Mouse (Mus musculus) heart, embryonic 16.5 days (tissue): ENCODE data around the gene Psg26. TPM values are rescaled to one million over a fixed set of nuclear protein-coding genes. Genes with fewer than 3 reads are reported as not detected.
"Not testable (repeated sequence)": the region's sequence is repeated elsewhere in the genome, so short reads cannot be mapped to it uniquely, and the experiment has no call there.

Source experiments
- ATAC-seq: fragments of 200-750 bp; cut with Nextera tagmentation; replicated peaks from 2 replicates; pipeline ENCODE4 v1.8.0; 2017; ENCODE audit warnings: moderate number of reproducible peaks; ENCODE audit not compliant: insufficient read depth, low FRiP score; ENCODE audit errors: extremely low read depth
- H3K27ac ChIP-seq: fragments of 300-500 bp; sonication (generic); 2 replicates; pipeline ENCODE4 v1.5.1; 2014; ENCODE audit warnings: mild to moderate bottlenecking, low read length, control low read depth, moderate library complexity
- H3K27me3 ChIP-seq: fragments of 300-500 bp; sonication (generic); 2 replicates; pipeline ENCODE4 v1.6.1; 2014; ENCODE audit warnings: low read length, mixed read lengths; ENCODE audit not compliant: control insufficient read depth, insufficient read depth
- H3K36me3 ChIP-seq: fragments of 300-500 bp; sonication (generic); 2 replicates; pipeline ENCODE4 v1.6.1; 2014; ENCODE audit not compliant: control insufficient read depth, insufficient read depth
- H3K4me1 ChIP-seq: fragments of 300-500 bp; sonication (generic); 2 replicates; pipeline ENCODE4 v1.6.1; 2014; ENCODE audit warnings: low read length, mixed read lengths; ENCODE audit not compliant: control insufficient read depth, insufficient read depth
- H3K4me2 ChIP-seq: fragments of 300-500 bp; sonication (generic); 2 replicates; pipeline ENCODE4 v1.6.1; 2014; ENCODE audit warnings: low read depth, mild to moderate bottlenecking, control low read depth, low read length
- H3K4me3 ChIP-seq: fragments of 300-500 bp; sonication (generic); 2 replicates; pipeline ENCODE4 v1.5.1; 2014; ENCODE audit warnings: mild to moderate bottlenecking, control low read depth, low read length
- H3K9ac ChIP-seq: fragments of 300-500 bp; sonication (generic); 2 replicates; pipeline ENCODE4 v1.6.1; 2014; ENCODE audit warnings: low read length, control low read depth
- H3K9me3 ChIP-seq: fragments of 300-500 bp; sonication (generic); replicated peaks from 2 replicates; pipeline ENCODE4 v1.6.1; 2016; ENCODE audit warnings: low read length; ENCODE audit not compliant: control insufficient read depth
- WGBS: fragments of 180-500 bp; shearing (Covaris S2); extraction: QIAGEN DNeasy Blood & Tissue Kit; methylation state at CpG from one replicate; pipeline ENCODE4 v1.1.7; 2014; 5-methylcytosine and 5-hydroxymethylcytosine counted together
- polyA plus RNA-seq: library from polyadenylated mRNA; unstranded; fragments of >200 nt; fragmentation: Nextera tagmentation; extraction: Ambion mirVana; gene quantifications from 2 replicates; pipeline ENCODE4 v1.2.1, GENCODE M21; 2015

Psg26 gene
- polyA plus RNA-seq, result not detected in 2 replicates

DNA sequence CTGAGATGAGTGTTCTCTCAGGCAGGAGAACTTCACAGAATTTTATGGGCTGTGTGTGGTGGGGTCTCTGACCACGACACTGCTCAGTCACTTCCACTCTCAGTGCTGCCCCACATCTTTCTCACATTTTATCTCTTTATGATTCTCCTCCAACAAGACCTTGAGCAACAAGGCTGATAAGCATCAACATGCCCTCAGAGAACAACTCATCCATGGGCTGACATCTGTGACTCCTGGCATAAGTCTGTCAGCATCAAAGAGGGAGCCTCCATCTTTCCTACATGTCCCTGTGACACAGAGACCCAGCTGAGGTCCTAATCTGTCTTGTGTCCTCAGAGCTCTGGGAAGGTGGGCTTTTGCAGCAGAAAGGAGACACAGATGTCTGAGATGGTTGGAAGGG is at the start of gene Psg26:
Gene Psg26, minus strand, starts transcription at position 101 of the 400 bp plus-strand sequence.
- WGBS, result 71% methylated on average over 1 of the region's 1 CpGs
- Histone ChIP-seq H3K27me3 (no peaks in the 10 kb centered on the region), H3K4me1 (no peaks in the 10 kb centered on the region), H3K36me3 (no peaks in the 10 kb centered on the region), H3K4me3 (no peak within 1 kb of the TSS), H3K27ac (no peak within 1 kb of the TSS), H3K9me3 (no peaks in the 10 kb centered on the region), H3K9ac (no peak within 1 kb of the TSS), H3K4me2 (no peak within 1 kb of the TSS)
- no peak for ATAC-seq

- Histone ChIP-seq H3K36me3 (no peaks in the 10 kb centered on the region), H3K4me2 (no peak overlapping the region), H3K4me1 (no peaks in the 10 kb centered on the region), H3K4me3 (no peak overlapping the region), H3K9ac (no peak overlapping the region), H3K27ac (no peak overlapping the region), H3K27me3 (no peaks in the 10 kb centered on the region), H3K9me3 (no peaks in the 10 kb centered on the region; the same call in 1 of the 2 replicates)
- WGBS, result 49% methylated on average over 3 of the region's 3 CpGs
- ATAC-seq, result no peak
These were observed 49.4 kb upstream of the Psg26 start for GRCm38 (mm10) chr7:18533420-18533819.

- no peaks in the 10 kb centered on the region for H3K4me1 ChIP-seq
- no peak within 1 kb of the TSS for H3K4me3 ChIP-seq
- no peaks in the 10 kb centered on the region for H3K27me3 ChIP-seq
- no peaks in the 10 kb centered on the region for H3K36me3 ChIP-seq
- no peak within 1 kb of the TSS for H3K4me2 ChIP-seq
- H3K9ac ChIP-seq, result no peak within 1 kb of the TSS
- ATAC-seq, result no peak
- H3K9me3 ChIP-seq, result no peaks in the 10 kb centered on the region; the same call in 1 of the 2 replicates
- WGBS, result 50% methylated on average over 1 of the region's 1 CpGs
- H3K27ac ChIP-seq, result no peak within 1 kb of the TSS
These were observed 48.2 kb upstream of the Psg26 start, which contains the start of gene Psg25 for GRCm38 (mm10) chr7:18532169-18532568. Psg25 (minus strand) TSS chr7:18532269.

GRCm38 (mm10) chr7:18524668-18525067 is 40.7 kb upstream of the Psg26 start:
- 89% methylated on average over 8 of the region's 8 CpGs for WGBS

GRCm38 (mm10) chr7:18512848-18513247 is 28.9 kb upstream of the Psg26 start:
- H3K4me3 ChIP-seq, H3K4me1 ChIP-seq, H3K4me2 ChIP-seq, H3K27ac ChIP-seq, H3K9me3 ChIP-seq, H3K9ac ChIP-seq, H3K27me3 ChIP-seq, ATAC-seq, H3K36me3 ChIP-seq: not testable (repeated sequence)

More at GRCm38 (mm10) chr7:18524668-18525067, 40.7 kb upstream of the Psg26 start:
- H3K4me2 ChIP-seq, result no peak overlapping the region
- ATAC-seq, result no peak
- no peaks in the 10 kb centered on the region for H3K4me1 ChIP-seq
- H3K36me3 ChIP-seq, result no peaks in the 10 kb centered on the region
- H3K4me3 ChIP-seq, result no peak overlapping the region
- H3K9me3 ChIP-seq, result no peaks in the 10 kb centered on the region
- H3K27me3 ChIP-seq, result no peaks in the 10 kb centered on the region
- no peak overlapping the region for H3K27ac ChIP-seq
- H3K9ac ChIP-seq, result no peak overlapping the region

DNA sequence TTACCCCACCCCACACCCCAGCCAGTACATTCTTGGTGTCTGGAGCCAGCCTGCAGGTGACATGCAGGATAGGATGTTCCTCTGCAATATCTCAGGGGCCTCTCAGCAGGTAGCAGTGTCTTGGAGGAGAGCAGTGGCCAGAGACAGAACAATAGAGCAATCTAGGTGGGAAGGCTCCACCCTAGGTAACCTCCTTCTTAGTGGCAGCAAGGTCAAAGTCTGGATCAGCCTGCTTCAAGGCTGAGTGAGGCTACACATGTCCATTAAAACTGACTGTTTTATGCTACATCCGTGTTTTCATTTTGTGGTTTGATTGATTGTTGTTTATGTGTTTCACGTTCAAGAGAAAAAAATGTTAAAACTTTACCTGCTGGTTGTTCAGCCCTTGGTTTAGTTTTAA is 28.4 kb upstream of the Psg26 start:
- H3K27ac ChIP-seq, H3K36me3 ChIP-seq, H3K4me1 ChIP-seq, H3K4me3 ChIP-seq, ATAC-seq, H3K9ac ChIP-seq, H3K27me3 ChIP-seq, H3K9me3 ChIP-seq, H3K4me2 ChIP-seq: not testable (repeated sequence)
- WGBS, result 57% methylated on average over 2 of the region's 2 CpGs

DNA sequence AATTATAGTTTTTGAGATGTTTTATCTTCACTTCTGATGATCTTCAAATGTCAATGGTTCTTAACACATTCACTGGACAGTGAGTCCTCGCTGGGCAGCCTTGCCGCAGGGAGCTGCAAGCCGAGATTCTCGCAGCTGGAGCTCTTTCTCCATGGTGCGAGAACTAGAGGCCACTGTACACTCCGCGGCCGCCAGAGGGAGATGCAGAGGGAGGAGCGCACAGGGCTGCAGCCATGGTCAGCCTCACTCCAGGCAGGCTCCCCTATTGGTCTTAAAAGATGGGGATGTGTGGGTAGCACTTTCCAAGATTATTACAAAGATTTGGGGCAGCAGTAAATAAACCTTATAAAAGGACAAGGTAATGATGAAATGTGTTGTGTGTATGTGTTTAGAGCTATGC is 27.5 kb upstream of the Psg26 start:
- H3K9ac ChIP-seq, result no peak overlapping the region
- no peak for ATAC-seq
- no peaks in the 10 kb centered on the region for H3K9me3 ChIP-seq
- no peaks in the 10 kb centered on the region for H3K27me3 ChIP-seq
- H3K4me2 ChIP-seq, result no peak overlapping the region
- WGBS, result 25% methylated on average over 9 of the region's 9 CpGs
- H3K4me1 ChIP-seq, result no peaks in the 10 kb centered on the region
- no peak overlapping the region for H3K27ac ChIP-seq
- no peak overlapping the region for H3K4me3 ChIP-seq
- H3K36me3 ChIP-seq, result no peaks in the 10 kb centered on the region

GRCm38 (mm10) chr7:18431941-18432340 is 52.0 kb downstream of the Psg26 start, which contains the start of gene Psg28:
Psg28 (minus strand) TSS chr7:18432041.
- WGBS, result 69% methylated on average over 2 of the region's 2 CpGs
- not testable (repeated sequence) for H3K4me2 ChIP-seq, ATAC-seq, H3K9ac ChIP-seq, H3K9me3 ChIP-seq, H3K4me1 ChIP-seq, H3K27ac ChIP-seq, H3K27me3 ChIP-seq, H3K4me3 ChIP-seq, H3K36me3 ChIP-seq
